Mouse (Mus musculus): ENCODE data around the gene Afdn.
A peak's percentile ranks its signal among the peaks of the same experiment; 100 is the strongest.

Gene Afdn

GRCm38 (mm10) chr17:13759853-13760627 is at the start of gene Afdn:
TSS of gene Afdn (plus strand) at chr17:13760539.
- DNase-seq, result peak; percentile 66

- no peak for DNase-seq
Measured at GRCm38 (mm10) chr17:13711173-13711572, 49.2 kb upstream of the Afdn start.

GRCm38 (mm10) chr17:13712116-13712515 is 48.2 kb upstream of the Afdn start:
- no peak for DNase-seq

- DNase-seq, result no peak
Measured at GRCm38 (mm10) chr17:13712518-13712917, 47.8 kb upstream of the Afdn start.

GRCm38 (mm10) chr17:13714128-13714527 is 46.2 kb upstream of the Afdn start:
- no peak for DNase-seq

- no peak for DNase-seq
Measured at GRCm38 (mm10) chr17:13714654-13715053, 45.7 kb upstream of the Afdn start.

GRCm38 (mm10) chr17:13715511-13715910 is 44.8 kb upstream of the Afdn start:
- DNase-seq, result no peak

GRCm38 (mm10) chr17:13716336-13716735 is 44.0 kb upstream of the Afdn start:
- DNase-seq, result no peak

GRCm38 (mm10) chr17:13717428-13717827 is 42.9 kb upstream of the Afdn start:
- no peak for DNase-seq

- DNase-seq, result no peak
Measured at GRCm38 (mm10) chr17:13720187-13720586, 40.2 kb upstream of the Afdn start.

- no peak for DNase-seq
Measured at GRCm38 (mm10) chr17:13721372-13721771, 39.0 kb upstream of the Afdn start.

- DNase-seq, result no peak
Measured at GRCm38 (mm10) chr17:13722434-13722833, 37.9 kb upstream of the Afdn start.

- DNase-seq, result no peak
Measured at GRCm38 (mm10) chr17:13725004-13725550, 35.3 kb upstream of the Afdn start.

- no peak for DNase-seq
Measured at GRCm38 (mm10) chr17:13726832-13727355, 33.4 kb upstream of the Afdn start.

GRCm38 (mm10) chr17:13730980-13731726 is 29.2 kb upstream of the Afdn start:
- no peak for DNase-seq

GRCm38 (mm10) chr17:13731727-13732112 is 28.6 kb upstream of the Afdn start:
- no peak for DNase-seq

- no peak for DNase-seq
Measured at GRCm38 (mm10) chr17:13732685-13733084, 27.7 kb upstream of the Afdn start.

- no peak for DNase-seq
Measured at GRCm38 (mm10) chr17:13733971-13734370, 26.4 kb upstream of the Afdn start.

- DNase-seq, result no peak
Measured at GRCm38 (mm10) chr17:13735057-13735456, 25.3 kb upstream of the Afdn start.

GRCm38 (mm10) chr17:13735803-13736282 is 24.5 kb upstream of the Afdn start:
- no peak for DNase-seq

GRCm38 (mm10) chr17:13737336-13737735 is 23.0 kb upstream of the Afdn start:
- DNase-seq, result no peak

- DNase-seq, result no peak
Measured at GRCm38 (mm10) chr17:13738121-13738776, 22.1 kb upstream of the Afdn start.

GRCm38 (mm10) chr17:13738916-13739315 is 21.4 kb upstream of the Afdn start:
- no peak for DNase-seq
